Mouse (Mus musculus): ENCODE data around the gene Ccdc141. TPM values are rescaled to one million over a fixed set of nuclear protein-coding genes. Genes with fewer than 3 reads are reported as not detected.

Gene Ccdc141
- polyA plus RNA-seq, 1 experiment from 2014 or later = 7.3 TPM

DNA sequence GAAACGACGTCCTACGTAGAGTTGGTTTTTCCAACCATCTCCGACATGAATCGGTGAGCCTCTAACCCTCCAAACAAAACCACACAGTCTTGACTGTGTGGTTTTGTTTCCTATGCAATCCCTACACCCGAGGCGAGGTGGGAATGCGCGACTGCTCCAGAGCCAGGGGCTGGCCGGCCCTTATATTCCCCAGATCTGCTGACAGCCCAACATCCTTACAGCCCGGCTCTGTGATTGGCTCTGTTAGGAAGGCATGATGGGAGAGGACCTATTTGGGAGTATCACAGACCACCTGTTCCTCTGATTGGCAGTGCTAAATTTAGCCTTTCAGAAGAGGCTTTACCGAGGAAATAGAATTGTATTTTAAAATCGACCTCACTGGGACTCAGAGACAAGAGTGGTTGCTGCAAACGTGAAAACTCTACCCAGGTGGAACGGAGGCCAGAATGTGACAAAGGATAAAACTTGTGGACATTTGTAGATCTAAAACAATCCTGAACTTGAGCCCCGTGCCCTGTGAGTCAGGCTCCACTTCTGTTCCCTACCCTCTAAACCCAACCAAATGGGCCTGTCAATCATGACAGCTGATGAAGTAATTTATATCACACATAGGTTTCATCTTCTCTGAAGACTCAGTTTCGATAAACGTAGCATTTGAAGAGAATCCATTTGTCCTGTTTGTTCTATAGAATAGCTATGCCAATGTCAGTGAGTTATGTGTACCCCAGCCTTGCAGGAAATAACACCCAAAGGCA lies 187.9 kb downstream of the Ccdc141 start, which contains the start of gene Ttn:
TSS of gene Ttn (minus strand) at position 157 of the 755 bp plus-strand sequence.
- Histone ChIP-seq H3K27ac (no peak within 1 kb of the TSS), H3K4me3 (no peak within 1 kb of the TSS), H3K9me3 (no peaks in the 10 kb centered on the region), H3K4me1 (replicated peaks) (no peaks in the 10 kb centered on the region), H3K27me3 (no peaks in the 10 kb centered on the region), H3K4me2 (no peak within 1 kb of the TSS), H3K36me3 (no peaks in the 10 kb centered on the region), H3K9ac (no peak within 1 kb of the TSS)
- no peak for ATAC-seq (ENCODE audit: low FRiP score)
- WGBS = 87% methylated on average over 18 of the region's 18 CpGs

DNA sequence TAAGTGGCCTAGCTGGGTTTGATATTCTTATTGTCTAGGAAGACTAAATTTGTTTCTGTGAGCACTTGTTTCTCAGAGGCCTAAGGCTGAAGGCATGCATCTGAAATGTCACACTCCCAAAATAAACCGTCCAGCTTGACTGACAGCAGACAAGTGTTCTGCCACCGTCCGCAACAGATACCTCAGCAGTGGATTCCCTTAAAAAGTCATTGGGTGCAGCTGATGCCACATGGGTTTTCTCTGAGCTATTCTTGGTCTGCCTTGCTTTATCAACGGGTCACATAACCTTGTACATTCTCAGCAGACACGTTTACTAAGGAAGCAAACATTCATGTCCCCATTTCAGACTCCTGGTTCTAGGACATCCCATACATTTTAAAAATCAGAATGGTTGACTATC lies 188.7 kb downstream of the Ccdc141 start:
- Histone ChIP-seq H3K9me3 (no peaks in the 10 kb centered on the region), H3K9ac (no peak overlapping the region), H3K27me3 (no peaks in the 10 kb centered on the region), H3K4me3 (no peak overlapping the region), H3K4me2 (no peak overlapping the region), H3K27ac (no peak overlapping the region), H3K36me3 (no peaks in the 10 kb centered on the region), H3K4me1 (replicated peaks) (no peaks in the 10 kb centered on the region)
- WGBS = 80% methylated on average over 5 of the region's 5 CpGs
- ATAC-seq (ENCODE audit: low FRiP score) = no peak

DNA sequence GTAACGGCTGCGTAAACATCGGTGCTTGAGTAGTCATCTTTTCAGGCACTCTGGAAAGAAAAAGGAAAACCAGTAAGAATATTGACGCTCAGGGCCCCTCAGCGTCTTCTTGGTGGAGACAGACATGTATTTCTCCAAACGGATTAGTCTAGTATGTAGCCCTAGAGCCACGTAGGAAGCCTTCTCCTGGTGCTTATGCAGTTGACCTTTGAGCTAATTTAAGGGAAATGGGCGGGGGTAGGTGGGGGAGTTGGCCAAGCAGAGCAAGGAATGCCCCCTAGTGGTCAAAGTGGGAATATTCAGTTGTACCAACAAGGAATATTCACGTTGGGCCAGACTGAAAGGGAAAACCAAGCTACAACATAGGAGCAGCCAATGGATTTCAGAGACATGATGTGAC lies 190.3 kb downstream of the Ccdc141 start:
- H3K9ac ChIP-seq = no peak overlapping the region
- no peak overlapping the region for H3K4me3 ChIP-seq
- WGBS = 56% methylated on average over 9 of the region's 9 CpGs
- H3K4me2 ChIP-seq = no peak overlapping the region
- no peak overlapping the region for H3K27ac ChIP-seq
- H3K36me3 ChIP-seq = no peaks in the 10 kb centered on the region
- H3K9me3 ChIP-seq = no peaks in the 10 kb centered on the region
- H3K4me1 ChIP-seq (replicated peaks) = no peaks in the 10 kb centered on the region
- no peaks in the 10 kb centered on the region for H3K27me3 ChIP-seq
- no peak for ATAC-seq (ENCODE audit: low FRiP score)

DNA sequence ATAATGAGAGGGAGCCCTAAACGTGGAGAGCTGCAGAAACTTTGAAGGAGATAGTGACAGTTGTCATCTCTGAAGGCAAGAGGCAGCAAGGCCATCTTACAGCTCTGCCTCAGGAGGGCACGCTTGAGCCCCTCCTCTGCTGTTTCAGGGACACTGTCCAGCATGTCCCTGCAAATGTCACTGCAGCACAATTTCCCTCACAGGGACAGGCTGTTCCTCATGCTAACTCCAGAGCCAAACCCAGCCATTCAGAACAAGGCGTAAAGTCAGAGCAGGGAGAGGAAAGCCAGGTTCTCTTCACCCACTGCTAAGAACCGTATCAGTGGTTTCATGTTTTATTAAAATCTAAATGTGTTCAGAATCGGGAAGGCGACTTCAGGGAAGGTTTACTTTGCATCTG lies 192.8 kb downstream of the Ccdc141 start:
- no peak for ATAC-seq (ENCODE audit: low FRiP score)
- H3K9ac ChIP-seq = no peak overlapping the region
- no peak overlapping the region for H3K4me3 ChIP-seq
- H3K27ac ChIP-seq = no peak overlapping the region
- H3K9me3 ChIP-seq = no peaks in the 10 kb centered on the region
- H3K27me3 ChIP-seq = no peaks in the 10 kb centered on the region
- no peaks in the 10 kb centered on the region for H3K36me3 ChIP-seq
- no peaks in the 10 kb centered on the region for H3K4me1 ChIP-seq (replicated peaks)
- H3K4me2 ChIP-seq = no peak overlapping the region
- 81% methylated on average over 6 of the region's 6 CpGs for WGBS

DNA sequence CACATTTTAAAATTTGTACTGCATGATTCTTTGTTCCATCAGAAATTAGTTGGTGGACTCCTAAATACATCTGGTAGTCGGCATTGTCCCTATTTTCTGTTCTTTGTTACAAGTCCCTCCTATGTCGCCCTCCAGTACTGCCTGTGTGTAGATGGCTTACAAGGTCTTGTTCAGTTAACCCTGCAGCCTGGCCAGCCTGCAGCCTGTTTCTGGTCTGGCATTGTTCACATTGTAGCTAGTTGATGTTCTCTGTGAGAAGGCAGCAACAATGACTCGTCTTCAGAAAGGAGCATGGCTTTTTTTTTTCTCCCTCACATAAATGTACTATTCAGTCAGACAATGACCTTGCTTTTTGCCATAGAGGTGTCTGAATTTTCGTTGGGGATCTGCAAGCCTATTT lies 198.4 kb downstream of the Ccdc141 start:
- no peak for ATAC-seq (ENCODE audit: low FRiP score)
- Histone ChIP-seq H3K9ac (no peak overlapping the region), H3K36me3 (no peaks in the 10 kb centered on the region), H3K4me2 (no peak overlapping the region), H3K4me3 (no peak overlapping the region), H3K27me3 (no peaks in the 10 kb centered on the region), H3K4me1 (replicated peaks) (no peaks in the 10 kb centered on the region; the same call in 1 of the 2 replicates), H3K27ac (no peak overlapping the region), H3K9me3 (no peaks in the 10 kb centered on the region)
- 46% methylated on average over 4 of the region's 4 CpGs for WGBS

DNA sequence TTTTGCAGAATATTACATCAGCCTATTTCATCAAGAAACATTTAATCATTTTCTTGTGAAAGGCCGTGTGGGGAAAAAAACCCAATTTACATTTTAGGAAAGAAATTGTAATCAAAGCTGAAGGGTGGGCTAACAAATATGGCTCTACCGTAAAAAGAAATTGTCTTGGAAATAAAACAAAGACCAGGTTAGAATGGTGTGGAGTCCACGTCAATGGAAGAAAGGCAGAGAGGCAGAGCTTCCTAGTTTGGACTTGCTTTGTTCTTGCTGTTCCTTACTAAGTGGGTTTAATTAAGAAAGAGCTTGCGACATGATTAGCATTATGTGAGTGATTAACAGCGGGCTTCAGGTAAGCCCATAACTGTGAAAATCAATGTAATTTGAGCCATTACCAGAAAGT lies 199.4 kb downstream of the Ccdc141 start:
- peak; percentile 33; the same call in 1 of the 2 replicates for ATAC-seq (ENCODE audit: low FRiP score)
- H3K4me3 ChIP-seq = no peak overlapping the region
- no peaks in the 10 kb centered on the region for H3K9me3 ChIP-seq
- H3K4me2 ChIP-seq = no peak overlapping the region
- H3K4me1 ChIP-seq (replicated peaks) = no peaks in the 10 kb centered on the region; the same call in 1 of the 2 replicates
- WGBS = 64% methylated on average over 5 of the region's 5 CpGs
- no peak overlapping the region for H3K9ac ChIP-seq
- H3K36me3 ChIP-seq = no peaks in the 10 kb centered on the region
- no peaks in the 10 kb centered on the region for H3K27me3 ChIP-seq
- no peak overlapping the region for H3K27ac ChIP-seq

DNA sequence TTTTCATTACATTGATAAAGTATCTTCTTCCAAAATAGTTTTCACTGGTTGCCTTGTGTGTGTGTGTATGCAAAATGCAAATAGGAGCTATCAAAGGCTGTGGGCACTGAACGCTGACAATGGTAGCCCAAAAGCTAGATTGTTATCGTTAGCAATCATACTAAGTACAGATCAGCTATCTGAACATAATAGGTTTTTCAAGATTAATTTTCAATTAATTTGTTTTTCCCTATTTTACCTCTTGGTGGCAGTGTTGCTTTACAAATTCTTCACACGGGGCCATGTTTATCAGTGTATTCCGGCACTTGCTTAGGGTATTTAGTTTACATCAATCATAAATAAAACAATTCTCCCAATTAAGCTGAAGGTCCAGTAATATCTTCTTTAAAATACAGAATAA lies 199.8 kb downstream of the Ccdc141 start:
- H3K27ac ChIP-seq = no peak overlapping the region
- WGBS = 17% methylated on average over 4 of the region's 4 CpGs
- no peak overlapping the region for H3K9ac ChIP-seq
- no peak overlapping the region for H3K4me3 ChIP-seq
- H3K4me1 ChIP-seq (replicated peaks) = no peaks in the 10 kb centered on the region; the same call in 1 of the 2 replicates
- H3K36me3 ChIP-seq = no peaks in the 10 kb centered on the region
- peak; percentile 73 for ATAC-seq (ENCODE audit: low FRiP score)
- no peaks in the 10 kb centered on the region for H3K9me3 ChIP-seq
- H3K27me3 ChIP-seq = no peaks in the 10 kb centered on the region
- H3K4me2 ChIP-seq = no peak overlapping the region

DNA sequence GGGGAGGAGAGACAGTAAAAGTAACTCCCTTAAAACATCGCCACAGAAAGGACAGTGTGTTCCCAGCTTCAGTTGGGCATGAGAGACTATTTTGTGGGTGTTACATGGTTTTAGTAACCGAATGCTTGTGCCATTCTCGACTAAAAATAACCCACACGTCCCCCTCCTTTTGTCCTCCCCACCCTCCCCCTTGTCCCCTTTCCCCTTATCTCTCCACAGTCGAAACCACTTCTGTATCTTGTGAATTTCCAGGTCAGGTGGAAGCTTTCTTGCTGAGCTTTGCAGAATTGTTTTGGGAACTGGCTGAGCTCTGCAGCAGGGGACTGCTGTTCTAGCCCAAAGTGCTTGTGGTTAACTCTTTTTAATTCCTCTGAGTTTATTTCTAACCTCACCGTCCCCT lies 200.2 kb downstream of the Ccdc141 start:
- Histone ChIP-seq H3K27ac (no peak overlapping the region), H3K9ac (no peak overlapping the region), H3K4me2 (no peak overlapping the region), H3K27me3 (no peaks in the 10 kb centered on the region), H3K36me3 (no peaks in the 10 kb centered on the region), H3K4me1 (replicated peaks) (no peaks in the 10 kb centered on the region; the same call in 1 of the 2 replicates), H3K9me3 (no peaks in the 10 kb centered on the region), H3K4me3 (no peak overlapping the region)
- no peak for ATAC-seq (ENCODE audit: low FRiP score)
- 72% methylated on average over 6 of the region's 6 CpGs for WGBS

DNA sequence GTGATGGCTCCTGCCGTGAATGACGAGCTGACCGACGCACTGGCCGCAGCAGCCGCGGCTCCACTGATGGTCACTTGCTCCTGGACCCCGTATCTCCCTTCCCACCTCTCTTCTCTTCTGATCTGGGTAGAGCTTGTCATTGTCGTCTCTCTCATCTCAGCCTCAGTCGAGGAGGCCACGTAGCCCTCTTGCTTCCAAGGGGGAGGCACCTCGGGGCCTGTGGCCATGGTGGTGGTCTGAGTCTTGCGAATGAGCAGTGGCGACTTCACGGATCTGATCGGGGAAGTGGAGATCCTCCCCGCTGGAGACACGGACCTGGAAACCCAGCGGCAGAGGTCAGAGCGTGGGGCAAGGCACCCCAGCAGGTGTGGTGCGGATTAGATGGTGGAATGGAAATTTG lies 200.8 kb downstream of the Ccdc141 start:
- Histone ChIP-seq H3K36me3 (no peaks in the 10 kb centered on the region), H3K27ac (no peak overlapping the region), H3K4me2 (no peak overlapping the region), H3K9ac (no peak overlapping the region), H3K4me3 (no peak overlapping the region), H3K27me3 (no peaks in the 10 kb centered on the region), H3K4me1 (replicated peaks) (no peaks in the 10 kb centered on the region; the same call in 1 of the 2 replicates), H3K9me3 (no peaks in the 10 kb centered on the region)
- no peak for ATAC-seq (ENCODE audit: low FRiP score)
- WGBS = 81% methylated on average over 21 of the region's 21 CpGs

DNA sequence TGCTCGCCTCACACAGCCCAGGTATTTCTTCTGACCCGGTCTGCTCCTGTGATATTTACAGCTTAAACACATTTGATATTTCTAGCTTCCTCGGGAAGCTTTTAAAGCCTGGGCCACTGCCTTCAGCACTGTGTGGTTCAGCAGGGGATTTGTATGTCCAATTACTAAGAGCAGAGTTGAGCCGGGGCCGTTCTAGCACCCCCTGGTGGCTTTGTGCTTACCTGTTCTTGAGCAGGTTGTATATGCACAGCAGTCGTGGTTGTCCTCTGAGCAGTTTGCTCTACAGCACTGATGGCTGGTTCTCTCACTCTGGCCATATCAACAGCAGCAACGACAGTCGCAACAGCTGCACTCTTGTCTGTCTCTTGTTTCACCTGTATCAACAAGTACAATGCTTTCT lies 201.5 kb downstream of the Ccdc141 start:
- no peaks in the 10 kb centered on the region for H3K9me3 ChIP-seq
- no peaks in the 10 kb centered on the region for H3K27me3 ChIP-seq
- no peaks in the 10 kb centered on the region; the same call in 1 of the 2 replicates for H3K4me1 ChIP-seq (replicated peaks)
- no peaks in the 10 kb centered on the region for H3K36me3 ChIP-seq
- no peak overlapping the region for H3K4me3 ChIP-seq
- no peak overlapping the region for H3K4me2 ChIP-seq
- 30% methylated on average over 8 of the region's 8 CpGs for WGBS
- ATAC-seq (ENCODE audit: low FRiP score) = peak; percentile 66; the same call in 1 of the 2 replicates
- H3K9ac ChIP-seq = no peak overlapping the region
- H3K27ac ChIP-seq = no peak overlapping the region

DNA sequence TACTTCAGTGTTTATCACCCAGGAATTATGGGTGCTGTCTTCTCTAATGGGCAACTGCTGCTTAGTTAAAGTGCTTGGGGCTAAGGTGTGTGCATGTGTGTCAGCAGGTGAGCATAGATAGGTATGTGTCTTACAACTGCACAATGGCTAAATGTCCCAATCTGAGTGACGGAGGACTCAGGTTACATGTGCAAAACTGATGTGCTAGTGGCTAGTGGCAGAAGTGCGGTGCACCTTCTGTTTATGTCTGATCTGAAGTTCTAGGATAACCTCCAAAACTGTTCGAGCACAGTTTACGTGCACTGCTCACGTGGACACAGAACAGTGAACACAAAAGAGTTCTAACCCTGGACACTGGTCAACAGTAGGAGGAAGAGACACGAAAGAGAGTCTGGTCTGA lies 203.9 kb downstream of the Ccdc141 start:
- no peaks in the 10 kb centered on the region for H3K27me3 ChIP-seq

DNA sequence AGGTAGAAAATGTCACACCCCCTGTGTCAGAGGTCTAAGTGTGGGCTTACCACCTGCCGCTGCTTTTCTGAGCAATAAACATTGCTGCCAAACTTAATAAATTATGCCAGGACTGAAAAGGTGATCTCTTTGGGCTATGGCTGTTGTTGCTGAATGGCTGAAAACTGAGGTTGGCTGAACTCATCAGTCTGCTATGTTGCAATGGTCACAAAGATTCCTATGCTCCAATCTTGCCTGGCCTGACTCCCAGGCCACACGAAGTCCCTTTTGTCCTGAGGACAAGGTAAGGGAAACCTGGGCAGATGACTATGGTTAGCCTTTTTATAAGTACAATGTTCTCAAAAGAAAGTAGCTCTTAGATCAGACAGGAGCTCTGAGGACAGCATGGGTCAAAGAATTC lies 204.4 kb downstream of the Ccdc141 start:
- no peaks in the 10 kb centered on the region for H3K9me3 ChIP-seq
- H3K9ac ChIP-seq = no peak overlapping the region
- no peaks in the 10 kb centered on the region for H3K4me1 ChIP-seq (replicated peaks)
- no peaks in the 10 kb centered on the region for H3K36me3 ChIP-seq
- H3K27me3 ChIP-seq = no peaks in the 10 kb centered on the region
- no peak for ATAC-seq (ENCODE audit: low FRiP score)
- WGBS = 86% methylated on average over 2 of the region's 2 CpGs
- no peak overlapping the region for H3K4me2 ChIP-seq
- H3K4me3 ChIP-seq = no peak overlapping the region
- no peak overlapping the region for H3K27ac ChIP-seq

More for the DNA sequence above, 203.9 kb downstream of the Ccdc141 start:
- no peak for ATAC-seq (ENCODE audit: low FRiP score)
- Histone ChIP-seq H3K4me3 (no peak overlapping the region), H3K9me3 (no peaks in the 10 kb centered on the region), H3K9ac (no peak overlapping the region), H3K27ac (no peak overlapping the region), H3K4me2 (no peak overlapping the region), H3K36me3 (no peaks in the 10 kb centered on the region), H3K4me1 (replicated peaks) (no peaks in the 10 kb centered on the region)
- 92% methylated on average over 6 of the region's 6 CpGs for WGBS

DNA sequence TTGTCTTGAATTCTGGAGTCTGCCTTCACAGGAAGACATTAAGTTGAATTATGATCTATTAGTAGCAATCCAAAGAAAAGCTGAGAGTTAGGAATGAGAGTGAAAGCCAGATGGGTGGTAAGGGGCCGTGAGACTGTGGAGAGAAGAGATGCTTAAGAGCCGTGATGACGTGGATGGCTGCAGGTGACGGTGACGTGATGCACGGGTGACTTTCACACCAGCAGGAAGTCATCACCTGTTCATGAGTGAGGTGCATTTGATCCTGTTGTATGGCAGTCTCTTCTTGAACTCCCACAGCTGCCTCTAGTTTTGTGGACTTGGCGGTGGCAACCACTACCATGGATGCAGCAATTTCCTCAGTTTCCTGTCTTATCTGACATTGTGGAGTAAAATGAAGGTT lies 204.9 kb downstream of the Ccdc141 start:
- Histone ChIP-seq H3K4me2 (no peak overlapping the region), H3K36me3 (no peaks in the 10 kb centered on the region), H3K27me3 (no peaks in the 10 kb centered on the region), H3K27ac (no peak overlapping the region), H3K4me1 (replicated peaks) (no peaks in the 10 kb centered on the region), H3K4me3 (no peak overlapping the region), H3K9ac (no peak overlapping the region), H3K9me3 (no peaks in the 10 kb centered on the region)
- WGBS = 93% methylated on average over 7 of the region's 7 CpGs
- ATAC-seq (ENCODE audit: low FRiP score) = no peak

All from hindbrain, embryonic 13.5 days (tissue).